Mouse (Mus musculus): ENCODE measurements at regions not wholly inside any gene's neighbourhood (a gene's known extent, or its start where the extent isn't known, plus 50 kb on each side); places are given as distances from the start of the nearest gene placed in this dataset.

DNA sequence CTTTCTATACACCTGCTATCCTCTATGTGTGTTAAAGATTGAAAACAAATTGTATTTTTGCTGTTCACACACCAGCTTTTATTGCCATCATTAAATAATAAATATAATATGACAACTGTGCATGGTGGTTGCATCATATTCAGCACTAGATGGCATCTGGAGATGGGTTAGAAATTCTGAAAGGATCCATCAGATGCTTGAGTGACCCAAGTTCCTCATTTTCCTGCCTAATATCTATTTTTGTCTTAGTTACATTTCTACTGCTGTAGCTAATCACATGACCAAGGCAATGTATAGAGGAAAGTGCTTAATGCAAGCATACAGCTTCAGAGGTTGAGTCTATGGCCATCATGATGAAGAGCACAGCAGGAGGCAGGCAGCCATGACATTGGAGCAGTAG, 69.7 kb upstream of the C1qtnf7 start:
- Histone ChIP-seq H3K36me3 (ENCODE audit: control insufficient read depth, insufficient read depth, low read length) (no peaks in the 10 kb centered on the region), H3K4me3 (ENCODE audit: low read depth, low read length) (no peak overlapping the region), H3K9me3 (replicated peaks; ENCODE audit: control insufficient read depth, low read length, poor library complexity, severe bottlenecking) (no peaks in the 10 kb centered on the region), H3K27ac (ENCODE audit: low read length) (no peak overlapping the region), H3K4me2 (ENCODE audit: low read length) (no peak overlapping the region), H3K4me1 (ENCODE audit: control insufficient read depth, insufficient read depth, low read length) (no peaks in the 10 kb centered on the region), H3K9ac (ENCODE audit: low read depth, low read length) (no peak overlapping the region), H3K27me3 (ENCODE audit: control insufficient read depth, insufficient read depth, low read depth, low read length) (no peaks in the 10 kb centered on the region)
- ATAC-seq = no peak

DNA sequence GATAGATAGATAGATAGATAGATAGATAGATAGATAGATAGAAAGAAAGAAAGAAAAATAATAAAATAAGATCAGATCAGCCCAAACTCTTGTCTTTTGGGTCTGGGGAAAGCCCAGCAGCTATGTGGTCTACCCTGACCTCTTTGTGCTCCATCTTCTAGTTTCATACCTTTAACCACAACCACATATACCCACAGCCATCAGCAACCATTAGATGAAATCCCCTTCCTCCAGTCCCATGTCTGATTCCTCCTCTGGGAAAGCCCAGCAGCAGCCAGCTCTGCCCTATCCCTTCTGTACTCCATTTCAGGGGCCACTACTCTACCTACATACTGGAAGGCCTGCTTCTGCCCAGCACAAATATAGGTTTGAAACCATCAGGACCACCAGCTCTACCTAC, 69.0 kb upstream of the C1qtnf7 start:
- no peak for ATAC-seq
- no peaks in the 10 kb centered on the region for H3K27me3 ChIP-seq (ENCODE audit: control insufficient read depth, insufficient read depth, low read depth, low read length)
- H3K4me3 ChIP-seq (ENCODE audit: low read depth, low read length) = no peak overlapping the region

DNA sequence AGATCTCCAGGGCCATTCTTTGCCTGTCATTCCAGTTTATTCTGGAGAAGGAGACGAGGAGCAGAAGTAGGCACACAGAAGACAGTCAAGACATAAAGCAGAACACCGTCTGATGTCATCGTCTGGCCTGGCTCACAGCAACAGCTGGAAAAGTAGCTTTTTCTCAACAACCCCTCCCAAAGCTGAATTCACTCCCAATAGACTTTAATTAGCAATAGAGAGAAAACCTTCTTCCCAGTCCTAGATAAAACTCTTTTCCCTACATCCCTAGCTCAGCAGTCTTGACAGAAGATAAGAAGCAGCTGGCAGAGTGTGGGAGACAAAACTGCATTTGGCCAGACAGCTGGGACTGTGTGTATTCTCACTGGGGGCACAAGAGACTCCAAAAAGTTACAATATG, 59.3 kb upstream of the C1qtnf7 start:
- no peak overlapping the region for H3K9ac ChIP-seq (ENCODE audit: low read depth, low read length)
- no peak overlapping the region for H3K4me3 ChIP-seq (ENCODE audit: low read depth, low read length)
- no peak overlapping the region for H3K4me2 ChIP-seq (ENCODE audit: low read length)
- no peaks in the 10 kb centered on the region for H3K36me3 ChIP-seq (ENCODE audit: control insufficient read depth, insufficient read depth, low read length)
- H3K27ac ChIP-seq (ENCODE audit: low read length) = no peak overlapping the region
- no peaks in the 10 kb centered on the region for H3K27me3 ChIP-seq (ENCODE audit: control insufficient read depth, insufficient read depth, low read depth, low read length)
- WGBS = 81% methylated on average over 3 of the region's 3 CpGs
- no peaks in the 10 kb centered on the region for H3K9me3 ChIP-seq (replicated peaks; ENCODE audit: control insufficient read depth, low read length, poor library complexity, severe bottlenecking)
- H3K4me1 ChIP-seq (ENCODE audit: control insufficient read depth, insufficient read depth, low read length) = no peaks in the 10 kb centered on the region
- no peak for ATAC-seq

More for the DNA sequence above, 69.0 kb upstream of the C1qtnf7 start:
- Histone ChIP-seq H3K9me3 (replicated peaks; ENCODE audit: control insufficient read depth, low read length, poor library complexity, severe bottlenecking) (no peaks in the 10 kb centered on the region), H3K4me2 (ENCODE audit: low read length) (no peak overlapping the region), H3K4me1 (ENCODE audit: control insufficient read depth, insufficient read depth, low read length) (no peaks in the 10 kb centered on the region), H3K36me3 (ENCODE audit: control insufficient read depth, insufficient read depth, low read length) (no peaks in the 10 kb centered on the region), H3K9ac (ENCODE audit: low read depth, low read length) (no peak overlapping the region), H3K27ac (ENCODE audit: low read length) (no peak overlapping the region)

DNA sequence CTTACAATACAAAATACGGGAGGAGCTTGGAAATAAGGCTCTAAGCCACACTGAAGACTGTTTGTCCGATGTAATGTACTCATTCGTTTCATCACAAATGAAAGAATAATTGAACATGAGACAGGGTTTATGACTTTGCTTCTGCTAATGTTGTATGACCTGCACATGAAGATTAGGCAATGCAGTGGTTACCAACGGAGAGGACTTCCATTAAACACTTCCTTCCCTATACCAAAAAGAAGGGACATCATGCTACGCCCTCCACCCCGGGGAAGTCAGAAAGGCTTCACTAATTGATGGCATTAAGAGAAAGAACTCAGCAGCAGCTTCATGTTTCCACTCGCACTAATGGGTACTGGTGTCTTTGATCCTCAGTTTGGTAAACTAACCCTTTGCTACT, 57.6 kb upstream of the C1qtnf7 start:
- H3K4me2 ChIP-seq (ENCODE audit: low read length) = no peak overlapping the region
- H3K27ac ChIP-seq (ENCODE audit: low read length) = no peak overlapping the region
- no peak overlapping the region for H3K9ac ChIP-seq (ENCODE audit: low read depth, low read length)
- no peaks in the 10 kb centered on the region for H3K9me3 ChIP-seq (replicated peaks; ENCODE audit: control insufficient read depth, low read length, poor library complexity, severe bottlenecking)
- 87% methylated on average over 7 of the region's 7 CpGs for WGBS
- no peak overlapping the region for H3K4me3 ChIP-seq (ENCODE audit: low read depth, low read length)
- no peak for ATAC-seq
- H3K4me1 ChIP-seq (ENCODE audit: control insufficient read depth, insufficient read depth, low read length) = no peaks in the 10 kb centered on the region
- H3K36me3 ChIP-seq (ENCODE audit: control insufficient read depth, insufficient read depth, low read length) = no peaks in the 10 kb centered on the region
- no peaks in the 10 kb centered on the region for H3K27me3 ChIP-seq (ENCODE audit: control insufficient read depth, insufficient read depth, low read depth, low read length)

DNA sequence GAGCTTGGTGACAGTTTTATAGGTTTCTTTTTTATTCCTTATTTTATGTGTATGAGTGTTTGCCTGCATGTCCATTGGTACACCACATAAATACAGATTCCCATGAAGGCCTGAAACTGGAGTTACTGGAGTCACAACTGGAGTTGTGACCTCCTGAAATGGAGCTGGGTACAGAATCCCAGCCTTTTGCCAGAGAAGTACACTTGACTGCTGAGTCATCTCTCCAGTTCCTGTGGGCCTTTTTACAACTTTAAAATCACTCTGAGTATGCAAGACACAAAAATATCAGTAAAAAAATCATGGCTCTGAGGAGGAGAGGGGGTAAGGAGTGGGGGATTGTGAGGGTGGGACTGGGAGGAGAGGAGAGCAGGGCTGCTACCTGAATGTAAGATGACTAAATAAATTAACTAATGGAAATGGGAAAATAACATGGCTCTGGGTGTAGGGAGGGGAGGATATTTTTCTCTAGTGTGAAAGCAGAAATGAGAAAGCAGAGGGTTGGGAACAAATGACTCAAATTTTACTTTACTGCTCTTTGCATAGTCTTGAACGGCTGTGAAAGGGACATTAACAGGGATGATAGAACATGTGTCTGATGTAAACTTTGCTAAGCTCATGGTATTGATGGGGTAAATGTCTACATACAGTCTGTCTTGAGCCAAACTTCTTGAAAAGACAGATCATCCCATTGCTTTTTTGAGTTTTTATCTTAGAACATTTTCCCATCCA, 53.2 kb upstream of the C1qtnf7 start:
- Histone ChIP-seq H3K4me2 (ENCODE audit: low read length) (no peak overlapping the region), H3K9me3 (replicated peaks; ENCODE audit: control insufficient read depth, low read length, poor library complexity, severe bottlenecking) (no peaks in the 10 kb centered on the region), H3K4me1 (ENCODE audit: control insufficient read depth, insufficient read depth, low read length) (no peaks in the 10 kb centered on the region), H3K36me3 (ENCODE audit: control insufficient read depth, insufficient read depth, low read length) (no peaks in the 10 kb centered on the region), H3K4me3 (ENCODE audit: low read depth, low read length) (no peak overlapping the region), H3K9ac (ENCODE audit: low read depth, low read length) (no peak overlapping the region), H3K27ac (ENCODE audit: low read length) (no peak overlapping the region), H3K27me3 (ENCODE audit: control insufficient read depth, insufficient read depth, low read depth, low read length) (no peaks in the 10 kb centered on the region)
- 100% methylated on average over 1 of the region's 1 CpGs for WGBS
- no peak for ATAC-seq
